Mouse (Mus musculus) hindbrain, embryonic 10.5 days (tissue): ENCODE measurements around the gene Atf6. TPM values are rescaled to one million over a fixed set of nuclear protein-coding genes. Genes with fewer than 3 reads are reported as not detected.

Source experiments
- DNase-seq: peaks from one replicate; pipeline ENCODE4 v3.0.0-alpha.2; 2017; ENCODE audit warnings: low spot score
- H3K27ac ChIP-seq: fragments of 300-500 bp; sonication (generic); 2 replicates; pipeline ENCODE4 v1.5.1; 2016; ENCODE audit warnings: mild to moderate bottlenecking, moderate library complexity
- H3K27me3 ChIP-seq: fragments of 300-500 bp; sonication (generic); 2 replicates; pipeline ENCODE4 v1.6.1; 2016; ENCODE audit warnings: mild to moderate bottlenecking; ENCODE audit not compliant: poor library complexity, insufficient read depth, severe bottlenecking
- H3K36me3 ChIP-seq: fragments of 300-500 bp; sonication (generic); 2 replicates; pipeline ENCODE4 v1.6.1; 2016; ENCODE audit warnings: mild to moderate bottlenecking, moderate library complexity
- H3K4me1 ChIP-seq: fragments of 300-500 bp; sonication (generic); replicated peaks from 2 replicates; pipeline ENCODE4 v1.6.1; 2016; ENCODE audit warnings: mild to moderate bottlenecking
- H3K4me3 ChIP-seq: fragments of 300-500 bp; sonication (generic); 2 replicates; pipeline ENCODE4 v1.5.1; 2016; ENCODE audit warnings: mild to moderate bottlenecking, moderate library complexity
- H3K9me3 ChIP-seq: fragments of 300-500 bp; sonication (generic); 2 replicates; pipeline ENCODE4 v1.6.1; 2016; ENCODE audit warnings: mild to moderate bottlenecking, moderate library complexity
- WGBS: fragments of 180-500 bp; shearing (Covaris S2); methylation state at CpG from one replicate; pipeline ENCODE4 v1.1.7; 2016; 5-methylcytosine and 5-hydroxymethylcytosine counted together
- polyA plus RNA-seq: library from polyadenylated mRNA; unstranded; fragments of >200 nt; fragmentation: Nextera tagmentation; extraction: Ambion mirVana; gene quantifications from 2 replicates; pipeline ENCODE4 v1.2.1, GENCODE M21; 2016

Gene Atf6
- polyA plus RNA-seq, 1 experiment from 2014 or later = 7.7 TPM

DNA sequence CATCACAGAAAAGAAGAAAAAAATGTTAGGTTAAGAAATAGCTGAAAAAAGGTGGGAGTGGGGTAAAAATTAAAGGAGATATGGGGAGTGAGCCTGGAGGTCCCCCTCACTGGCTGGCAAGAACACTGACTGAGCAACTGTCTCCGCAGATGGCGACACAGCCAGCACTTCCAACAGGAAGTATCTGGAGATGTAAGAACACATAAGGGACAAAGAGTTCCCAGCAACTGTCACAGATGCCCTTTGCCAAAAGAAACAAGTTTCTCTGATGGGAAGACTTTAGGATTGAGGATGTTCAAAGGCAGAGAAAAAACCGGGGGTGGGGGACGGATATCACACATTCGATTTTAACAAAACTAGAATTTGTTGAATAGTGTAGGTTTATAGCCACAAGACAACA, 146.0 kb downstream of the Atf6 start:
- H3K4me3 ChIP-seq = no peak overlapping the region
- WGBS = 91% methylated on average over 5 of the region's 5 CpGs
- no peak overlapping the region for H3K27ac ChIP-seq
- H3K4me1 ChIP-seq = no peaks in the 10 kb centered on the region
- H3K27me3 ChIP-seq = no peaks in the 10 kb centered on the region
- H3K36me3 ChIP-seq = no peaks in the 10 kb centered on the region
- no peaks in the 10 kb centered on the region for H3K9me3 ChIP-seq
- DNase-seq = no peak

DNA sequence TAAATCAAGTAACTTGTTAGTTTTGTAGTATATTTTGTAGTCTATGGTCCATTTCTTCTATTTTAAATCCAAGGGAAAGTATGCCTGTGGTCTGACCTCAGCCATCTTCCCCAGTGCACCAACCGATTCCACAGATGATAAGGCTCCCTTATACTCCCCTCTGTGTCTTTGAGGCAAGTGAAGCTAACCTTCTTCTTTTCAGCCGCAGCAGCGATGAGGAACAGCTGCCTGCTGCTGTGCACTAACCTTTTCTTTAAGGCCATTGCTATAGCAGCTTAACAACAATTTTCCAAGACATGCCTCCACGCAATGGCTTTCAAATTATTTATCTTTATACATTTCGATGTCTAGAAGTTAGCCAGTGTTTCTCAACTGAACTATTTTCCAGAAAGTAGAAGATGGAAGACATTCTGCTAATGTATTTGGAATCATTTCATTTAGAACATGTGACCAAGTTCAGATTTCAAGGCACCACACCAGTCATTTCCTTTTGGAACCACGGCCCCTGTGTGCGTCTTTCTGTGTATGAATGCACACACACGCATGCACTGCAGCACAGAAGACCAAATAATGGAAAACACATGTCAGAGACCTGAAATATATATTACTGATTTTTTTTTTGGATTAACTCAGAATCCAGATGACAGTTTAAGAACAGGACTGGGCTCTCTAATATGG, 149.3 kb downstream of the Atf6 start:
- H3K4me3 ChIP-seq = no peak overlapping the region
- DNase-seq = no peak
- 66% methylated on average over 8 of the region's 8 CpGs for WGBS

DNA sequence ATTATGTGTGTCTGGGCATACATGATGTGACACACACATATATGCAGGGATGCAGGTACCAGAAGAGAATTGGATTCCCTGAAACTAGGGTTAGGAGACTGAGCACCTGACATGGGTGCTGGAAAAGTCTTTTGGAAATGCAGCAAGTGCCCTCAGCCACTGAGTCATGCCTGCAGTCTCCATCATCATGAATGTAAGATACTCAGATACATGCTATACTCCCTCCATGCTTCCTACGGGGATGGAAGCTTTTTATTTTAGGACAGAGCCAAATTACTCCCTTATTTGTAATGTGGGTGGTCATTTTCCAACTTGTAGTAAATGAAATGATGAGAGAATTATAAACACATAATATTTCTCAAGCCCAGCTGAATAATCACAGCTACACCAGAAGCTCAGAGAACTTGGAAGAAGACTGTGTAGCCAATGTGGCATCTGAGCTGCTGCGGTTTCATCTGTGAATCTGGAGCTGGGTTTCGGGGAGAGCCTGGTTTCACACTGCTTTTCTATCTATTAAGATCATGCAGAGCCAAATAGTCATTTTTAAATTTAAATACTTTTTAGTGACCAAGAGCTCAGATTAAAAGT, 150.2 kb downstream of the Atf6 start:
- Histone ChIP-seq H3K4me1 (no peaks in the 10 kb centered on the region), H3K27me3 (no peaks in the 10 kb centered on the region), H3K36me3 (no peaks in the 10 kb centered on the region), H3K9me3 (no peaks in the 10 kb centered on the region), H3K27ac (no peak overlapping the region), H3K4me3 (no peak overlapping the region)
- no peak for DNase-seq
- WGBS = 97% methylated on average over 3 of the region's 3 CpGs

More for the DNA sequence above, 149.3 kb downstream of the Atf6 start:
- Histone ChIP-seq H3K4me1 (no peaks in the 10 kb centered on the region), H3K27ac (no peak overlapping the region), H3K9me3 (no peaks in the 10 kb centered on the region), H3K27me3 (no peaks in the 10 kb centered on the region), H3K36me3 (no peaks in the 10 kb centered on the region)

DNA sequence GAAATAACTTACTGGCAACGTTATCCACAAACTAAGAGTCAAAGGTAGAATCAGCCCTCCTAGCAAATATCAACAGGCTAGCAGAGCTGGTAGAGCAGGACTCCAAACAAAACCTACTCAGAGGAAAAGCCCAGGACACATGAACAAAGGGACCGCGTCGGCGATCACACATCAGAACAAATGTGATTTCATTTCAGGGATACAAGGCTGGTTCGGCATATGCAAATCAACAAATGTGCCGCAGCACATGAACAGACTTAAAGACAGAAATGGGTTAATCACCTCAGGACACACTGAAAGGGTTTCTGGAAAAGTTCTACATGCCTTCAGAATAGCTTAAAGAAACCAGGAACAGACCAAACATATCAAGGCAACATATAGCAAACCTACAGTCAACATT, 155.8 kb downstream of the Atf6 start:
- DNase-seq = no peak
- Histone ChIP-seq H3K27me3 (no peaks in the 10 kb centered on the region), H3K27ac (no peak overlapping the region), H3K4me1 (no peaks in the 10 kb centered on the region), H3K4me3 (no peak overlapping the region), H3K9me3 (no peaks in the 10 kb centered on the region), H3K36me3 (peaks cover 4% of the 10 kb centered on the region)
- 93% methylated on average over 7 of the region's 7 CpGs for WGBS

GRCm38 (mm10) chr1:170709969-170710368, 157.6 kb downstream of the Atf6 start:
- no peaks in the 10 kb centered on the region for H3K9me3 ChIP-seq
- H3K27ac ChIP-seq = no peak overlapping the region
- peaks cover 4% of the 10 kb centered on the region for H3K36me3 ChIP-seq
- no peaks in the 10 kb centered on the region for H3K27me3 ChIP-seq
- DNase-seq = no peak
- no peak overlapping the region for H3K4me3 ChIP-seq
- H3K4me1 ChIP-seq = no peaks in the 10 kb centered on the region
- 95% methylated on average over 3 of the region's 3 CpGs for WGBS

DNA sequence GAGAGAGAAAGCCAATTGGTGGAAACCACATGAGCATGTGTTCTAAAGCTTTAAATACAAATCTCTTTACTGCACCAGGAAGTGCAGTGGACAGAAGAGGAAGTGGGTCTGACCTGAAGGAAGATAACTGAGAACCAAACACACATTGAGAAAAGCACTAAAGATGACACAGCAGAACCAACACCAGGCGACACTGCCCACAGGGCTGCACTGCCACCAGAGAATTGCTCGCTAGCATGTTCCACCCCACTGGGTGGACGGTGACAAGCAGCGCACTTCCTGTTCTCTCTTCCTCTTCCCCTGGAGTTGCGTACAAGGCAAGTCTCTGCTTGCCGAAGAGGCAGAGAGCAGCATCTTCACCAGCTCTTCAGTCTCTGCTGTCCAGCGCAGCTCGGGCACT, 158.1 kb downstream of the Atf6 start:
- peaks cover 4% of the 10 kb centered on the region for H3K36me3 ChIP-seq
- DNase-seq = no peak
- no peaks in the 10 kb centered on the region for H3K9me3 ChIP-seq
- 90% methylated on average over 8 of the region's 8 CpGs for WGBS
- H3K4me3 ChIP-seq = no peak overlapping the region
- no peak overlapping the region for H3K27ac ChIP-seq
- H3K27me3 ChIP-seq = no peaks in the 10 kb centered on the region
- no peaks in the 10 kb centered on the region for H3K4me1 ChIP-seq

DNA sequence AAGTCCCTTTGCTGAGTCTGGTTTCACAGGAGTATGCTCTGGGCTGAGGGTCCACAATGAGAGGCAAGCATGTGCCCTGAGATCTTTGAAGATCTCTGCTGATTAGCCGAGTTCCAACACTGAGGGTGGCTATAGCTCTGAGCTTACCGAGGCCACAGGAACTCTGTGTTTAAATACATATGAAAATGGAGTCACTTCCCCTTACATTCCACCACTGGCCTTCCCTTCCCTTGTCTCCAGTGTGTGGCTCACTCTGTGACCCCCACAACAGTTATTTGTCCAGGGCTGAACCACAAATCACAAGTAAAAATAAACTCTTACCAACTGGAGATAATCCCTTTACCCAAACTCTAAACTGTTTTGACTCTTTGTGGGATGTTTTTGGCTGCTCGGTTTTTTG, 158.5 kb downstream of the Atf6 start:
- H3K9me3 ChIP-seq = no peaks in the 10 kb centered on the region
- no peaks in the 10 kb centered on the region for H3K27me3 ChIP-seq
- H3K36me3 ChIP-seq = peaks cover 4% of the 10 kb centered on the region
- H3K4me1 ChIP-seq = no peaks in the 10 kb centered on the region
- H3K4me3 ChIP-seq = no peak overlapping the region
- DNase-seq = no peak
- no peak overlapping the region for H3K27ac ChIP-seq
- 85% methylated on average over 3 of the region's 3 CpGs for WGBS

- WGBS = 92% methylated on average over 4 of the region's 4 CpGs
- H3K27me3 ChIP-seq = no peaks in the 10 kb centered on the region
- peaks cover 4% of the 10 kb centered on the region for H3K36me3 ChIP-seq
- peaks cover 8% of the 10 kb centered on the region; the same call in 1 of the 2 replicates for H3K4me1 ChIP-seq
- DNase-seq = no peak
- H3K27ac ChIP-seq = no peak overlapping the region
- no peak overlapping the region for H3K4me3 ChIP-seq
- H3K9me3 ChIP-seq = no peaks in the 10 kb centered on the region
Observed at GRCm38 (mm10) chr1:170706046-170706445, 161.5 kb downstream of the Atf6 start.

DNA sequence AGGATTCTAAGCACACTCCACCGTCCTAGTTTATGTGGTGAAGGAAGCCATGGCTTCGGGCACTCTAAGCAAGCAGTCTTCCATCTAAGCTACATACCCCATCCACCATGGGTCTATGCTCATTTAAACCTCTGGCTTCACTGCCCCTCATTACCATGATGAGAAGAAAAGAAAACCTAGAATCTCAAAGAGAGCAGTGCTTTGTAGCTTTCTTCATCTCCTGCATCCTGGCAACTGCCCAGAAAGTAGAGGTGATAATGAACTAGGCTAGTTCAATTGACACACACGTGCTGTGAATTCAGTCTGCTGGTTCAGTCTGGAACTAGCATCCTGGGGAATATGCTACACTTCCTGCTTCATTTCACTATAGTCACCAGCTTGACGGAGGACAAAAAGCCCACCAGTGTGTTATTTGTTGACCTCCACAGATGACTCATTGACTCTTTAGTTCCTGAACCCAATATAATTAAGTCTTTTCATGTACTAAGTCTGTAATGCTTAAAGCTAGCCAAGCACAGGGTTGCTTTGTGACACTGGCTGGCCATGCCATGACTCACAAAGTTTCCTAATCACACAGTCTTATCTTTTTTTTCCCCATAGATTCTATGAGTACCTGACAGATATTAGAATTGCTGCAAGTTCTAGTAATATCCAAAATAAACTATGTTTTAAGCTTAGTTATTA, 162.5 kb downstream of the Atf6 start:
- Histone ChIP-seq H3K4me1 (peaks cover 13% of the 10 kb centered on the region; the same call in 1 of the 2 replicates), H3K27ac (no peak overlapping the region), H3K4me3 (no peak overlapping the region), H3K9me3 (no peaks in the 10 kb centered on the region), H3K36me3 (peaks cover 4% of the 10 kb centered on the region), H3K27me3 (no peaks in the 10 kb centered on the region)
- 80% methylated on average over 4 of the region's 4 CpGs for WGBS
- no peak for DNase-seq

- Histone ChIP-seq H3K9me3 (no peaks in the 10 kb centered on the region), H3K27me3 (no peaks in the 10 kb centered on the region), H3K4me3 (no peak overlapping the region), H3K27ac (no peak overlapping the region), H3K4me1 (peaks cover 13% of the 10 kb centered on the region; the same call in 1 of the 2 replicates), H3K36me3 (peaks cover 4% of the 10 kb centered on the region; the same call in 1 of the 2 replicates)
- WGBS = 93% methylated on average over 6 of the region's 6 CpGs
- DNase-seq = no peak
Observed at GRCm38 (mm10) chr1:170704103-170704502, 163.5 kb downstream of the Atf6 start.

GRCm38 (mm10) chr1:170702958-170703357, 164.6 kb downstream of the Atf6 start:
- no peaks in the 10 kb centered on the region for H3K9me3 ChIP-seq

DNA sequence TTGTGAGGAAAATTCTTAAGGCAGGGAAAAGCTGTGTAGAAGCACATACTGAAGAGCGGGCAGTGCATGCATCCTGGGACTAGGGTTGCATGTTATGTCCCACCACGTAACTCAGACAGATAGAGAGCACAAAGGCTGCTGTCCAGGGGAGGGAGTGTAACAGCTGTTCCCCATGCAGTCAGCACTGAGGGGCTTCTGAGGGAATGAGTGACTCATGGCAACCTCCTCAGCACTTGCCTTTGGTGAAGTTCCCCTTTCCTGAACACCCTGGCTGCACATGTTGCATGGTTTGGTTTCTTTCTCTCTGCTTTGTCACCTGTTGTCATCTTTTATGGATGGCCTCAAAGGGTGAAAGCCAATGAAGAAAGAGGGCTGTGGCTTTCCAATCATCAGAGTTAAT, 165.3 kb downstream of the Atf6 start:
- no peak for DNase-seq
- no peaks in the 10 kb centered on the region for H3K36me3 ChIP-seq
- H3K9me3 ChIP-seq = no peaks in the 10 kb centered on the region
- H3K4me3 ChIP-seq = no peak overlapping the region
- no peak overlapping the region for H3K27ac ChIP-seq
- H3K4me1 ChIP-seq = peaks cover 22% of the 10 kb centered on the region
- WGBS = 79% methylated on average over 2 of the region's 2 CpGs
- H3K27me3 ChIP-seq = no peaks in the 10 kb centered on the region

More at GRCm38 (mm10) chr1:170702958-170703357, 164.6 kb downstream of the Atf6 start:
- 85% methylated on average over 6 of the region's 6 CpGs for WGBS
- Histone ChIP-seq H3K27me3 (no peaks in the 10 kb centered on the region), H3K4me3 (no peak overlapping the region), H3K36me3 (no peaks in the 10 kb centered on the region), H3K4me1 (peaks cover 16% of the 10 kb centered on the region), H3K27ac (no peak overlapping the region)
- DNase-seq = no peak

- H3K36me3 ChIP-seq = no peaks in the 10 kb centered on the region
- H3K27ac ChIP-seq = 0 out of 2 replicates have a peak overlapping the region, but pooled peaks have one; percentile 40
- H3K9me3 ChIP-seq = no peaks in the 10 kb centered on the region
- no peak overlapping the region for H3K4me3 ChIP-seq
- no peaks in the 10 kb centered on the region for H3K27me3 ChIP-seq
- DNase-seq = no peak
- peaks cover 22% of the 10 kb centered on the region for H3K4me1 ChIP-seq
- 82% methylated on average over 8 of the region's 8 CpGs for WGBS
Observed at GRCm38 (mm10) chr1:170701582-170701981, 166.0 kb downstream of the Atf6 start.
